Mouse (Mus musculus) spleen, adult 18-20 months (tissue): ENCODE results near the gene Stpg4.
A peak's percentile ranks its signal among the peaks of the same experiment; 100 is the strongest.

Experiments used
- DNase-seq, 2 experiments: peaks; one replicate each; pipeline ENCODE4 v3.0.0; 2022; ENCODE audit warnings: mixed read lengths in 2 of 2

Stpg4 gene

DNA sequence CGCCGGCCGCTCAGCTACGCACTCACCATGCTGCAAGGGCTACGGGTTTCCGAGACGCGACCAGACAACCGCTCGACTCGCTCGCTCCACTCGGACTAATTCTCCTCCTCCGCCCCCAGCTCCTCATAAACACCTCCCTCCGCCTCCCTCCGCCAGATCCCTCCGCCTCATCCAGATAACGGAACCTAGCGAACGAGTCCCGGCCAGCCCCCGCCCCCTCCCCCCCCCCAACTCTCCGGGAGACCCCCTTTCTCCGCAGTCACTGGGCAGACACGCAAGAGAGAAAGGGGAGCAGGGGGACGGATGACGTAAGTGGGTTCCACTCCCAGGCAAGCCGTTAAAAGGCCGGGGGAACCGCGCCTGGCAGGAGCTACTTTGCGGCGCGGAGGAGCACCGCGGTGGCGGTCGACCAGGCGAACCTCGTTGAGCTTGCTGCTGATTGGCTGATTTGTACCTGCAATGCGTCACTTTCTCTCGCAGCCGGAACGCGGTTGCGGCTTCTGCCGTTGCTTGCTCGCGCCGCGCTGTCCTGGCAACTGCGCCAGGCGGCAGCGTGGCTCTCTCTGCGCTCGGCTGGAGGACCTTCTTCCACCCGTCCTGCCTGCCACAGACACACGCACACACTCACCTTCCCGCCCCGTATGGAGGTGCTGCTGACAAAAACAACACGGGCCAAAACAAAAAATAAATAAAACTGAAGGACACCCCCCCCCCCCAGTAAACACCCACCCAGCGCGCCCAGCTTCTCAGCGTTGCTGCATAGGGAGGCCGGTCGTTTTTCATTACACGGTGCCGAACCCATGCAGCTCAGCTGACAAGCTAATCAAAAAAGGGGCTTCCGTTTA, 19.4 kb upstream of the Stpg4 start, which contains the start of gene Calm2:
Gene Calm2 (minus strand): TSS at position 169 of the 845 bp plus-strand sequence.
- DNase-seq, result peak; percentile 96 to 97

DNA sequence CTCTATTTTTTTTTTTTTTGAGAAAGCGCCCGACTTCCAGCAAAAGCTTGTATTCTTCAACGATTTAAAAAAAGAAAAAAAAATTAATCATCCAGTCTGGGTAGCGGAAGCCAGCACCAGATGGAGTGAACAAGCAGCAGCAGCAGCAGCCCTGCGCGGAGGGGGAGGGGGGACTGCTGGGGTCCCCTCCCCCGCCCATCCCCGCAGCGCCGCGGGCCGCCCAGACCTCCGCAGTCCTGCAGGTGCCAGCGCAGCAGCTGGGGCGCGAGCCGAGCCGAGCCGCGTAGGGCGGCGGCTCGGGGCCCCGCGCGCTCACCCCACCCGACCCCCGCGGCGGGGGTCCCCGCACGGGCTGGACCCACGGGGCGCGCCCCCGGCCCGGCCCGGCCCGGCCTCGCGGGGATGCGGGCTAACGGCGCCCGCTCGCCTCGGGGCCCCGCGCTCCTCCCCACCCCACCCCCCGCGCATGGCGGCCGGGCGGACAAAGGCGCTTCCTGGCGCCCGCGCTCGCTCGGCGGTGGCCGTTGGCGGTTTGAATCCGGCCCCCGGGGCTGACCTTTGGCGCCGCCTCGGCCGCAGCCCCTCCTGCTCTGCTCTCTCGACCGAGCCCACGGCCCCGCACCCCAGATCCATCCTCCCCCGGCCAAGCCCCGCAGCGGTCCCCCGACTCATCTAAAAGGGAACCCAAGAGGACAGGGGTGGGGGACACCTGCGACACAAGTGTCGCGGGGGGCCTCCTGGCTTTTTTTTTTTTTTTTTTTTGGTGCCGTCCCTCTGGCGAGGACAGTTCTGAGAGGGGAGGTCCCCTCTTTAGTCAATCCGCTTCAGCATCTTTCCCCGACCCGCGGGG, 18.6 kb upstream of the Stpg4 start:
- DNase-seq, result peak; percentile 59 to 65

- DNase-seq, result no peak
These were observed 17.9 kb upstream of the Stpg4 start for GRCm38 (mm10) chr17:87445337-87445916.

DNA sequence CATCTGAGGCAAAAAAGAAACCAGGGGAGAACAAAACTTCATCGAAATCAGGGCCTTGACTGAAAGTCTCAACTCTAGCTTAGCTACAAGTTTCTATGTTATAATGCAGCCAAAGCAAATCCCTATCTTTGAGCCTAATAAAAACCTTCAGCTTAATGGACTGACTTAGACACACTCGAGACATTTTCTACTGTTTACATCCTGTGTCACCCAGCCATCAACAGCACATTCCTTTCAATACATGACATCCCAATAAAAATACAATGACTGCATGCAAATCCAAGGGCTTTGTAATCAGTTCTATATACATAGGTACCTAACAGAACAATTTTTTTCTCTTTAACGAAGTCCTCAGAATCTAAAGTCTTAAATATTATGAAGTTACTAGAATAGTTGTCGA, 17.2 kb upstream of the Stpg4 start:
- DNase-seq, result no peak

DNA sequence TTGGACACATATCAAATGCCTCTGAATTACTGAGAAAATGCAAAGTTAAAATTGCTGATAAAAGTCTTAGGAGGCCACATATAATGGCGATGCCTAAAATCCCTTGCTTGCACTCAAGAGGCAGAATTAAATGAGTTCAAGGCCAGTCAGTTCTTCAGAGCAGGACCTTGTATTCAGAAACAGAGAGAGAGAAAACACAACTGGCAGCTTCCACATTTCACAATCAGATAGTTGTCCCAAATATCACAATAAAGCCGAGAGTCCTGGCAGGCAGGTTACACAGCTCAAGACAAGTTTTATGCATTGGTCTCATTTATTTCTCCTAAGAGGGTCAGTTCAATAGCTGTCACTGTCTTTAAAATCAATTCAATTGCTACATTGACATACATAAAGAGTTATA, 14.0 kb upstream of the Stpg4 start:
- DNase-seq, result no peak

- no peak for DNase-seq
These were observed 11.9 kb upstream of the Stpg4 start for GRCm38 (mm10) chr17:87439441-87439840.

DNA sequence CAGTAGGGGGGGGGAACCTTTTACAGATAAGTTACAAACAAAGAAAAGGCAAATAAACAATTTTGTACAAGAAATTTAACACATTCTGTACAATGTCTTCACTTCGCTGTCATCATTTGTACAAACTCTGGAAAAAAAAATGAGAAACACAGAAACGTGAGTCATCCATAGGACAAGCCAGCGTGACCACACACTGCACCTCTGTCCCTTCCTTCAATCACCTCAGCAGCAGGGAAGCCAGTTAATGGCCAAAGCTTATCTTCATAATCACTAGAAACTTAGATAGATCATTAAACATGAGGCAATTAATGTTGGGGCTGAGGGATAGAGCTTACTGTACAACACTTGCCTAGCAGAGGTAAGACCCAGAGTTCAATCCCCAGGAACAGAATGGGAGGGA, 6.4 kb upstream of the Stpg4 start:
- DNase-seq, result no peak

- no peak for DNase-seq
These were observed 5.2 kb upstream of the Stpg4 start for GRCm38 (mm10) chr17:87432743-87433142.

GRCm38 (mm10) chr17:87432314-87432713, 4.8 kb upstream of the Stpg4 start:
- DNase-seq, result no peak

- DNase-seq, result no peak
These were observed 1.9 kb upstream of the Stpg4 start for GRCm38 (mm10) chr17:87429431-87429830.

GRCm38 (mm10) chr17:87418082-87418481, 9.5 kb downstream of the Stpg4 start:
- no peak for DNase-seq

DNA sequence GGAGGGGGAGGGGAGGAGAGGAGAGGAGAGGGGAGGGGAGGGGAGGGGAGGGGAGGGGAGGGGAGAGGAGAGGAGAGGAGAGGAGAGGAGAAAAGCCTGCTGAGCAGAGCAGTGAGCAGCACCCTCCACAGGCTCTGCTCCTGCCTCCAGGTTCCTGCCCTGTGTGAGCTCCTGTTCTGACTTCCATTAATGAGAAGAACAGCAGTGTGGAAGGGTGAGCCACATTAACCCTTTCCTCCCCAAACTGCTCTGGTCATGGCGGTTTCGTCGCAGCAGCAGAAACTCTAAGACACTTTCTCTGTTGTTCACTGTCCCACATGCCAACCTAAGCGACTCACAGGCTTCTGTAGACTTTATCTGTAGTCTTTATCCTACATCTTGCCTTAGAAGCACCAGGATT, 20.9 kb downstream of the Stpg4 start:
- DNase-seq, result no peak

- no peak for DNase-seq
These were observed 22.0 kb downstream of the Stpg4 start for GRCm38 (mm10) chr17:87405576-87405975.

DNA sequence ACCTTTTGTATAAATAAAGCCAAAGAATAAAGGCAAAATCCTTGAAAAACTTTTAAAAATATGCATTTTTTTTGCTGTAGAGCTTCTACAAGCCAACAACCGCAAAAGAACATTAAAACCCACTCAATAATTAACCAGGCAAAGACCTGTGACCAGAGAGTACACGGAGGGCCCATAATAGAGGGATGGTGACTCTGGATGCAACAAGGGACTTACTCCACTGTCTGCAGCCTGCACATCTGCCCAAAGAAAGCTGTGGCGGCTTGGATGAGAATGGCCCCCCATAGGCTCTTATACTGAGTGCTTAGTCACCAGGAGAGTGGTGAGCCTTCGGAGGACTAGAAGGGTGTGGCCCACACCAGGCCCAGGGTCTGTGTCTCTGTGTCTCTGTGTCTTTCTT, 24.1 kb downstream of the Stpg4 start:
- DNase-seq, result no peak

DNA sequence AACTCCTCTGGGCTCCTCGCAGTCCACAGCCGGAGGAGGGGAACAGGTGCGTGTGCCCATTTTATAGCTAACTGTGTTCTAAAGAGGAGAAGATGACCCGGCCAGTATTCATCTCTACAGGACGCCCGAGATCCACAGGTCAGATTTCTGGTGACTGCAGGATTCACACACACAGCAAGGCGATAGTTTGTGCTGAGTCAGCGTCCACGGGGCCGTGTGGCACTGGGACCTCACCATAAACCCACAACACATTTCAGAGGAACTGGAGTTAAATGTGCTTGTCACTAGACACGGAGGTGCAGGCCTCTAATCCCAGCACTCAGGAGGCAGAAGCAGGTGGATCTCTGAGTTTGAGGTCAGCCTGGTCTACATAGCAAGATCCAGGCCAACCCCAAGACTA, 25.1 kb downstream of the Stpg4 start:
- DNase-seq, result no peak

DNA sequence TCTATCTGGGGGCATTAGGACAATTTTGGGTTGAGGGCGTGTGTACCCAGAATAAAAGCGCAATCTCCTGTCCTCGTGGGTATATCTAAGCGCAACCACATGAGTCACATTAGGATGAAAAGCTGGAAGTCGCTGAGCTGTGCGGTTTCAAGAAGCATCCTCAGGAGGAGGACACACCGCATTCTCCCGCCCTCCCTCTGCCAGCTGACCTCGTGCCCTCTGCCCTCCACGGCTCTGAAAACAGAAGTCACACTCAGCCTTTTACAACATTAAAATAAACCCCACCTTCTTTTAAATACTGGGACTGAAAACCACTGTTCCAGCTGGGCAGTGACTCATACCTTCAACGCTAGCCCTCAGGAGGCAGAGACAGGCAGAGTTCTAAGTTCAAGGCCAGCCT, 30.5 kb downstream of the Stpg4 start:
- no peak for DNase-seq

- DNase-seq, result no peak
These were observed 36.3 kb downstream of the Stpg4 start for GRCm38 (mm10) chr17:87391242-87391641.

DNA sequence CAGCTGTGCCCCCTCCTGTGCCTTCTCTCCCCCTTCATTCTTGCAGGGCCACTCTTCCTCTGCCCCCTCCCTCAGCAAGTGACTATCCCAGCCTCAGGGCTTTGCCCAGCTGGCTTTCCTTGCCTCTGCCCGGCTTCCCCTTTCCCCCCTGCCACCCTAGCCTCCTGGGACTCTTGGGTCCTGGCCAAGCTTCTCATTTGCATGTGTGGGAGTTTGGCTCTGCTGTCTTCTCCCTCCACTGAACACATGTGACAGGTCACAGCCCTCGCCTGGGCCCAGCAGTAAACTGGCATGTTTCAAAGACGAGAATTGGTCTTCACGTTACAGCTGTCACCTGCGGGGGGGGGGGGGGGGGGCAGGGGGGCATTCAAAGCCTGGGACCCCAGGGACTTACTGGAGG, 40.5 kb downstream of the Stpg4 start:
- DNase-seq, result peak; percentile 63 to 64

- no peak for DNase-seq
These were observed 41.7 kb downstream of the Stpg4 start for GRCm38 (mm10) chr17:87385835-87386234.

- DNase-seq, result no peak
These were observed 46.9 kb downstream of the Stpg4 start for GRCm38 (mm10) chr17:87380681-87381080.

DNA sequence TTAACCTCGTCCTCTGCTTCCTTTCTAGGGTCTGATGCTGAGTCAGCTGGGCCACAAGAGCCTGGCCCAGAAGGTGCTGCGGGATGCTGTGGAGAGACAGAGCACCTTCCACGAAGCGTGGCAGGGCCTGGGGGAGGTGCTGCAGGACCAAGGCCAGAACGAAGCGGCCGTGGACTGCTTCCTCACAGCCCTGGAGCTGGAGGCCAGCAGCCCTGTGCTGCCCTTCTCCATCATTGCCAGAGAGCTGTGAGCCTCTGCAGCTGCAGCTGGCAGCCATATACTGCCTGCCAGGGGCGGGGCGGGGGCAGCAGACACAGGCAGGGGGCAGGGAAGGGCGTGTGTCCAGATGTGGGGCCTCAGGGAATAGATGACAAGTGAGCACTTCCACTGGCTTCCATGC, 47.7 kb downstream of the Stpg4 start:
- DNase-seq, result no peak

DNA sequence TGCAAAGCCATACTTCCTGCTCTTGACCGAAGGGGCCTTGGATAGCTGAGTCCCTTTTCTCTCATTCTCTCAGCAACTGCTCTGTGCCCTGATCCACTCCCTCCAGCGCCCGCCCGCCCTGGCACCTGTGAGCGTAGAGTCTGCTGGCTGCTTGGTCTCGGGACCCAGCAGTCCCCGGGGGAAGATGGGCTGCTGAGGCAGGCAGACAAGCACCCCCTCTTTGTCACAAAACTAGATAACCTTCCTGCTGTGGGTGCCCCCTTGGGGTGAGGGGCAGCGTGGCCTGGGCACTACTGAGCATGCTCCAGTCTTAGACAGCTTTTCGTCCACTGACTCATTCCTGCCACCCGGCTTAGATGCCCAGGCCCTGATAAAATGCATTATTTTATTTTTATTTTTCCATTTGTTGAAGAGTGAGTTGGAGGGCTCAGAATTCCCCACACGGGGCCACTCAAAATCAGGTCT, 48.3 kb downstream of the Stpg4 start:
- no peak for DNase-seq

GRCm38 (mm10) chr17:87378354-87379159, 49.0 kb downstream of the Stpg4 start:
- no peak for DNase-seq
